Mouse (Mus musculus): ENCODE data around the gene Zfp446. TPM values are rescaled to one million over a fixed set of nuclear protein-coding genes. Genes with fewer than 3 reads are reported as not detected.

Gene Zfp446
- total and polyA plus RNA-seq, 3 experiments: 7.8 to 12.9 (median 12.8) TPM

DNA sequence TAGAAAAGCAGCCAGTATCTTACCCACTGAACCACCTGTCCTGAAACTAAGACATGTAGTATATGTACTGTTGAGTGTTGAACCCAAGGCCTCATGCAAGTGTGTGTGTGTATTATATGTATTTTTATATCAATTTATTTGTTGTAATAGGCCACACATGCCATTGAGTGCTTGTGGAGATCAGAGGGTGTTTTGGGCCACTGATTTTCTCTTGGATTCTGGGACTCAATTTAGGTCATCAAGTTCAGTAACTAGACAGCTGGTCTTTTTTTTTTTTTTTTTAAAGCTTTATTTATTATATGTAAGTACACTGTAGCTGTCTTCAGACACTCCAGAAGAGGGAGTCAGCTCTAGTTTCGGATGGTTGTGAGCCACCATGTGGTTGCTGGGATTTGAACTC, 37.6 kb downstream of the Zfp446 start:
- Histone ChIP-seq H3K9ac (ENCODE audit: insufficient read depth, low read depth) (no peak overlapping the region), H3K27ac (ENCODE audit: insufficient read depth, low read depth) (no peak overlapping the region), H3K4me1 (ENCODE audit: control insufficient read depth in 1 of 2, insufficient read depth in 2 of 2) (peaks cover 3 to 5% of the 10 kb centered on the region in 2 experiments; a peak in 2 of 4 replicates), H3K79me2 (replicated peaks; ENCODE audit: control insufficient read depth, extremely low read depth, insufficient read depth, poor library complexity, severe bottlenecking) (no peaks in the 10 kb centered on the region), H3K4me3 (replicated peaks in 1 of 3; ENCODE audit: low read depth in 2 of 3, low read length in 2 of 3, poor library complexity in 1 of 3) (no peak overlapping the region), H3K27me3 (replicated peaks) (peaks cover 31% of the 10 kb centered on the region), H3K36me3 (replicated peaks in 1 of 2; ENCODE audit: control insufficient read depth in 1 of 2, insufficient read depth in 1 of 2, low read length in 1 of 2) (no peaks in the 10 kb centered on the region), H3K4me2 (ENCODE audit: insufficient read depth, low read depth, poor library complexity, severe bottlenecking) (no peak overlapping the region), H3K9me3 (replicated peaks; ENCODE audit: low read length) (no peaks in the 10 kb centered on the region)
- dilution Hi-C loops (cut with MboI; ENCODE audit: extremely low pct_ligation_motif_present, extremely low pct_unique_long_range_greater_than_20kb, low sequenced_read_pairs) (no loop called here), in situ Hi-C loops (cut with MboI; ENCODE audit: low pct_ligation_motif_present, low pct_unique_long_range_greater_than_20kb, low sequenced_read_pairs) (loop anchor here (25.0 kb wide), 1 partner anchor 528 kb away; the partner anchor contains the start of gene Zfp606)
- TF ChIP-seq JUN (IDR thresholded peaks at IDR 0.05; ENCODE audit: insufficient read depth, low read depth, low read length) (no peak), ELF1 (IDR thresholded peaks at IDR 0.05; ENCODE audit: low read depth, low read length) (no peak), USF2 (conservative IDR thresholded peaks at IDR 0.05; ENCODE audit: low read depth, low read length) (no peak)
- no peak for DNase-seq (ENCODE audit: extremely low read depth)

DNA sequence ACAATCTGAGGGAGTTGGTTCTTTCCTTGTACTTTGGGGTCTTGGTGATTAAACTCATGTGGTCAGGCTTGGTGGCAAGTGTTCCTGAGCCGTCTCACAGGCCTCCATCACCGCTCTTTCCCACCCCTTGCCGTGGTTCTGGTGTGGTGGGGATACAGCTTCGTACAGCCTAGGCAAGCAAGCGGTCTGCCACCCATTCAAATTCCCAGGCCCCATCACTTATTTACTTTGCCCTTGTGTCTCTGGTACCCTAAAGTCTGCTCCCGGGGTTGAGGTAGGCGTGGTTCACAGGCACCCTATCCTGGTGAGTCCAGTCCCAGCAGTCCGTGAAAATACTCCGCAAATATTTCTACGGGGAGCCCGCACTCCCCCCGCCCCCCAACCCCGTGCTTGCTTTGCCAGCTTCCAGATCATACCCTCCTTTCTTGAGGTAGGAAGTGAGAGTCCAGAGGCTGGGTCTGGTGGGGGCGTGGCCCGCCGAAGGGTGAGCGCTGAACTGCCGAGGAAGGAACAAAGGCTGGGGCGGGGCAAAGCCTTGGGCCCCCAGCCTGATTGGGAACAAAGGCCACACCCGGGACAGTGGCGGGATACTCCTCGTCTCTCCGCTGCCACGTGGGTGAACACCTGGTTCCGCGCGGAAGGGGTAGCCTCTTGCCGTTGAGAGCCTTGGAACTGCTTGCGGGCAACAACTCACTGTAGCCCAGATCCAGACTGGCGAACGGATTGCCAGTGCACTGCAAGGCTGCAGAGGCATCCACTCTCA, 45.3 kb downstream of the Zfp446 start:
- peaks cover 21 to 28% of the 10 kb centered on the region in 2 experiments for H3K36me3 ChIP-seq (replicated peaks in 1 of 2; ENCODE audit: control insufficient read depth in 1 of 2, insufficient read depth in 1 of 2, low read length in 1 of 2)
- in situ Hi-C loops (cut with MboI; ENCODE audit: low pct_ligation_motif_present, low pct_unique_long_range_greater_than_20kb, low sequenced_read_pairs): loop anchor here (25.0 kb wide), 1 partner anchor 536 kb away; the partner anchor contains the start of gene Zfp606
- DNase-seq (ENCODE audit: extremely low read depth): peak; percentile 91
- peaks cover 30% of the 10 kb centered on the region for H3K79me2 ChIP-seq (replicated peaks; ENCODE audit: control insufficient read depth, extremely low read depth, insufficient read depth, poor library complexity, severe bottlenecking)
- no peaks in the 10 kb centered on the region for H3K9me3 ChIP-seq (replicated peaks; ENCODE audit: low read length)
- H3K9ac ChIP-seq (ENCODE audit: insufficient read depth, low read depth): peak overlapping the region; percentile 8; the same call in 1 of the 2 replicates
- H3K4me2 ChIP-seq (ENCODE audit: insufficient read depth, low read depth, poor library complexity, severe bottlenecking): peak overlapping the region; percentile 84
- peaks cover 10 to 35% of the 10 kb centered on the region in 2 experiments; a peak in 3 of 4 replicates for H3K4me1 ChIP-seq (ENCODE audit: control insufficient read depth in 1 of 2, insufficient read depth in 2 of 2)
- dilution Hi-C loops (cut with MboI; ENCODE audit: extremely low pct_ligation_motif_present, extremely low pct_unique_long_range_greater_than_20kb, low sequenced_read_pairs): no loop called here
- peaks cover 11% of the 10 kb centered on the region for H3K27me3 ChIP-seq (replicated peaks)
- peak overlapping the region; percentile 44 for H3K27ac ChIP-seq (ENCODE audit: insufficient read depth, low read depth)
- peak overlapping the region in 2 of 3 experiments; percentile 44 to 92 for H3K4me3 ChIP-seq (replicated peaks in 1 of 3; ENCODE audit: low read depth in 2 of 3, low read length in 2 of 3, poor library complexity in 1 of 3)
- TF ChIP-seq KAT2A (IDR thresholded peaks at IDR 0.05; ENCODE audit: insufficient replicate concordance, low read length) (0 out of 2 replicates have a peak, but pooled peaks have one; percentile 38), USF2 (conservative IDR thresholded peaks at IDR 0.05; ENCODE audit: low read depth, low read length) (0 out of 2 replicates have a peak, but pooled peaks have one; percentile 28), E2F4 (IDR thresholded peaks at IDR 0.05; ENCODE audit: insufficient replicate concordance, low read depth, low read length) (0 out of 2 replicates have a peak, but pooled peaks have one; percentile 69), USF1 (IDR thresholded peaks at IDR 0.05; ENCODE audit: low read depth, low read length) (peak; percentile 33), HCFC1 (IDR thresholded peaks at IDR 0.05; ENCODE audit: low read depth, low read length) (0 out of 2 replicates have a peak, but pooled peaks have one; percentile 35), MAZ (IDR thresholded peaks at IDR 0.05; ENCODE audit: low read depth, low read length) (0 out of 2 replicates have a peak, but pooled peaks have one; percentile 37), RAD21 (IDR thresholded peaks at IDR 0.05; ENCODE audit: low read depth, low read length) (no peak), BHLHE40 (IDR thresholded peaks at IDR 0.05; ENCODE audit: low read depth, low read length) (peak; percentile 46), EP300 (IDR thresholded peaks at IDR 0.05; ENCODE audit: low read length) (peak; percentile 48; the same call in 1 of the 2 replicates), MAX (IDR thresholded peaks at IDR 0.05; ENCODE audit: low read length) (peak; percentile 99), SMC3 (IDR thresholded peaks at IDR 0.05; ENCODE audit: low read depth, low read length) (no peak), NRF1 (IDR thresholded peaks at IDR 0.05; ENCODE audit: low read depth, low read length) (peak; percentile 35; the same call in 1 of the 2 replicates), UBTF (IDR thresholded peaks at IDR 0.05; ENCODE audit: low read depth, low read length) (no peak), SIN3A (IDR thresholded peaks at IDR 0.05; ENCODE audit: low read length) (peak; percentile 42; the same call in 1 of the 2 replicates), MYC (IDR thresholded peaks at IDR 0.05; ENCODE audit: low read depth, low read length) (peak; percentile 91), POLR2A (IDR thresholded peaks at IDR 0.05; ENCODE audit: low read depth, low read length) (peak; percentile 40; the same call in 1 of the 2 replicates), MAFK (IDR thresholded peaks at IDR 0.05; ENCODE audit: insufficient replicate concordance, low read length) (no peak), ETS1 (conservative IDR thresholded peaks at IDR 0.05; ENCODE audit: low read depth, low read length) (peak; percentile 38; the same call in 1 of the 2 replicates), ZMIZ1 (IDR thresholded peaks at IDR 0.05; ENCODE audit: low read depth, low read length) (peak; percentile 62; the same call in 1 of the 2 replicates), MEF2A (IDR thresholded peaks at IDR 0.05; ENCODE audit: borderline replicate concordance, low read depth, low read length) (0 out of 2 replicates have a peak, but pooled peaks have one; percentile 51), CTCF (conservative IDR thresholded peaks at IDR 0.05 in 1 of 2, IDR thresholded peaks at IDR 0.05 in 1 of 2; ENCODE audit: low read depth in 2 of 2, low read length in 2 of 2) (no peak), ZKSCAN1 (IDR thresholded peaks at IDR 0.05; ENCODE audit: borderline replicate concordance, low read depth, low read length) (no peak), MXI1 (IDR thresholded peaks at IDR 0.05; ENCODE audit: low read depth, low read length) (peak; percentile 92), RCOR1 (conservative IDR thresholded peaks at IDR 0.05; ENCODE audit: low read depth, low read length) (no peak), TCF12 (IDR thresholded peaks at IDR 0.05; ENCODE audit: low read depth, low read length) (peak; percentile 61; the same call in 1 of the 2 replicates), ELF1 (IDR thresholded peaks at IDR 0.05; ENCODE audit: low read depth, low read length) (peak; percentile 77), IRF4 (IDR thresholded peaks at IDR 0.05; ENCODE audit: low read depth, low read length) (peak; percentile 65)

Data from CH12.LX (cell line).